Mouse (Mus musculus) hindbrain, embryonic 14.5 days (tissue): ENCODE data around the gene H2afx. TPM values are rescaled to one million over a fixed set of nuclear protein-coding genes. Genes with fewer than 3 reads are reported as not detected.
"Not testable (repeated sequence)": the region's sequence is repeated elsewhere in the genome, so short reads cannot be mapped to it uniquely, and the experiment has no call there.

Source experiments
- ATAC-seq: fragments of 200-750 bp; cut with Nextera tagmentation; 2 replicates; pipeline ENCODE4 v1.8.0; 2017; ENCODE audit warnings: moderate number of reproducible peaks, mild to moderate bottlenecking, moderate TSS enrichment, moderate library complexity; ENCODE audit not compliant: low FRiP score
- DNase-seq: peaks from one replicate; pipeline ENCODE4 v3.0.0-alpha.2; 2015; ENCODE audit warnings: low spot score
- H3K27ac ChIP-seq: fragments of 300-500 bp; sonication (generic); 2 replicates; pipeline ENCODE4 v1.5.1; 2014; ENCODE audit warnings: mild to moderate bottlenecking, moderate library complexity
- H3K27me3 ChIP-seq: fragments of 300-500 bp; sonication (generic); 2 replicates; pipeline ENCODE4 v1.6.1; 2014; ENCODE audit warnings: mild to moderate bottlenecking, low read length, mixed read lengths; ENCODE audit not compliant: control insufficient read depth, insufficient read depth
- H3K36me3 ChIP-seq: fragments of 300-500 bp; sonication (generic); replicated peaks from 2 replicates; pipeline ENCODE4 v1.6.1; 2014; ENCODE audit not compliant: control insufficient read depth, insufficient read depth
- H3K4me1 ChIP-seq: fragments of 300-500 bp; sonication (generic); replicated peaks from 2 replicates; pipeline ENCODE4 v1.6.1; 2014; ENCODE audit warnings: antibody characterized with exemption, low read length, mixed read lengths; ENCODE audit not compliant: control insufficient read depth, insufficient read depth
- H3K4me2 ChIP-seq: fragments of 300-500 bp; sonication (generic); replicated peaks from 2 replicates; pipeline ENCODE4 v1.6.1; 2014; ENCODE audit warnings: mild to moderate bottlenecking, moderate library complexity
- H3K4me3 ChIP-seq: fragments of 300-500 bp; sonication (generic); replicated peaks from 2 replicates; pipeline ENCODE4 v1.5.1; 2014; ENCODE audit warnings: mild to moderate bottlenecking, low read length
- H3K9ac ChIP-seq: fragments of 300-500 bp; sonication (generic); 2 replicates; pipeline ENCODE4 v1.6.1; 2014
- H3K9me3 ChIP-seq: fragments of 300-500 bp; sonication (generic); 2 replicates; pipeline ENCODE4 v1.6.1; 2016; ENCODE audit warnings: low read length; ENCODE audit not compliant: control insufficient read depth
- WGBS: fragments of 180-500 bp; shearing (Covaris S2); extraction: QIAGEN DNeasy Blood & Tissue Kit; methylation state at CpG from one replicate; pipeline ENCODE4 v1.1.7; 2014; 5-methylcytosine and 5-hydroxymethylcytosine counted together
- polyA plus RNA-seq: library from polyadenylated mRNA; unstranded; fragments of >200 nt; fragmentation: Nextera tagmentation; extraction: Ambion mirVana; gene quantifications from 2 replicates; pipeline ENCODE4 v1.2.1, GENCODE M21; 2014

H2afx gene
- polyA plus RNA-seq, 1 experiment from 2014 or later = 107 TPM

- not testable (repeated sequence) for H3K9me3 ChIP-seq, H3K27me3 ChIP-seq, DNase-seq, ATAC-seq
- Histone ChIP-seq H3K27ac (peak overlapping the region; percentile 87), H3K9ac (peak overlapping the region; percentile 86; the same call in 1 of the 2 replicates), H3K4me2 (peak overlapping the region; percentile 86), H3K4me3 (peak overlapping the region; percentile 84), H3K4me1 (peaks cover 19% of the 10 kb centered on the region), H3K36me3 (peaks cover 17% of the 10 kb centered on the region)
- WGBS = 56% methylated on average over 7 of the region's 8 CpGs
These were observed 9.3 kb upstream of the H2afx start for GRCm38 (mm10) chr9:44325032-44325767.

GRCm38 (mm10) chr9:44325768-44326370 lies 8.6 kb upstream of the H2afx start, which contains the start of gene Dpagt1:
TSS of gene Dpagt1 (plus strand) at chr9:44326019.
- H3K9ac ChIP-seq = peak within 1 kb of the TSS; percentile 86
- ATAC-seq (0 out of 2 replicates have a peak, but pooled peaks have one; percentile 22), DNase-seq (no peak)
- peak within 1 kb of the TSS; percentile 87 for H3K27ac ChIP-seq
- H3K4me1 ChIP-seq = peaks cover 13% of the 10 kb centered on the region
- H3K4me2 ChIP-seq = peak within 1 kb of the TSS; percentile 86
- H3K4me3 ChIP-seq = peak within 1 kb of the TSS; percentile 84
- WGBS = 4% methylated on average over 12 of the region's 12 CpGs
- no peaks in the 10 kb centered on the region for H3K27me3 ChIP-seq
- peaks cover 23% of the 10 kb centered on the region for H3K36me3 ChIP-seq
- H3K9me3 ChIP-seq = no peaks in the 10 kb centered on the region

- Histone ChIP-seq H3K36me3 (peaks cover 30% of the 10 kb centered on the region), H3K27ac (peak overlapping the region; percentile 87), H3K27me3 (no peaks in the 10 kb centered on the region), H3K9me3 (no peaks in the 10 kb centered on the region), H3K4me3 (peak overlapping the region; percentile 84), H3K4me2 (peak overlapping the region; percentile 86), H3K9ac (peak overlapping the region; percentile 86), H3K4me1 (peaks cover 10% of the 10 kb centered on the region)
- peak; percentile 85 for DNase-seq
- under 1% methylated on average over 38 of the region's 38 CpGs for WGBS
- peak; percentile 93 for ATAC-seq
These were observed 8.0 kb upstream of the H2afx start for GRCm38 (mm10) chr9:44326371-44327063.

- H3K4me2 ChIP-seq = peak overlapping the region; percentile 86
- DNase-seq = no peak
- 2% methylated on average over 22 of the region's 22 CpGs for WGBS
These were observed 7.3 kb upstream of the H2afx start for GRCm38 (mm10) chr9:44327064-44327711.

GRCm38 (mm10) chr9:44327926-44328325 lies 6.6 kb upstream of the H2afx start:
- H3K27me3 ChIP-seq = no peaks in the 10 kb centered on the region
- ATAC-seq (no peak), DNase-seq (no peak)
- H3K36me3 ChIP-seq = peaks cover 44% of the 10 kb centered on the region
- peaks cover 10% of the 10 kb centered on the region for H3K4me1 ChIP-seq
- peak overlapping the region; percentile 86 for H3K4me2 ChIP-seq
- H3K9me3 ChIP-seq = no peaks in the 10 kb centered on the region
- peak overlapping the region; percentile 86 for H3K9ac ChIP-seq
- no peak overlapping the region for H3K27ac ChIP-seq
- WGBS = 88% methylated on average over 5 of the region's 5 CpGs
- peak overlapping the region; percentile 84 for H3K4me3 ChIP-seq

More at GRCm38 (mm10) chr9:44327064-44327711, 7.3 kb upstream of the H2afx start:
- H3K27me3 ChIP-seq = no peaks in the 10 kb centered on the region
- peak overlapping the region; percentile 87 for H3K27ac ChIP-seq
- peak overlapping the region; percentile 86 for H3K9ac ChIP-seq
- H3K36me3 ChIP-seq = peaks cover 37% of the 10 kb centered on the region
- no peaks in the 10 kb centered on the region for H3K9me3 ChIP-seq
- peak overlapping the region; percentile 84 for H3K4me3 ChIP-seq
- peaks cover 10% of the 10 kb centered on the region for H3K4me1 ChIP-seq
- peak; percentile 28 for ATAC-seq

DNA sequence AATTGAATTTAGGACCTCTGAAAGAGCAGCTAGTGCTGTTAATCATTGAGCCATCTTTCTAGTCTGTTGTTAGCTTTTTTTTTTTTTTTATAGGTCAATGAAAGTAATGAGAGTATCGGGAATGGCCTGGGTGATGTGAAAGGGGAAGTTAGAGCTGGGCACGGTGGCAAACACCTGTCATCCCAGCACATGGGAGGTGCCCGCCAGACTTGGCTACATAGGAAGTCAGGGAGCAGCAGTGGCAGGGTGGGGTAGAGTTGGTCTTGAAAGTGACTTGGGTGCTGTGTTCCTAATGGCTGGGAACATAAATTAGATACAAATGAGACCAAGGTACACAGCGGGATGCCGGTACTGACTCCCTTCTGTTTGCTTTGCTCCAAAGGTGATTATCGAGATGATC lies 3.8 kb upstream of the H2afx start:
- 95% methylated on average over 6 of the region's 6 CpGs for WGBS
- Histone ChIP-seq H3K4me3 (no peak overlapping the region), H3K9me3 (no peaks in the 10 kb centered on the region), H3K27me3 (no peaks in the 10 kb centered on the region), H3K9ac (no peak overlapping the region), H3K4me1 (peaks cover 10% of the 10 kb centered on the region), H3K27ac (no peak overlapping the region), H3K4me2 (no peak overlapping the region), H3K36me3 (peaks cover 52% of the 10 kb centered on the region)
- DNase-seq (no peak), ATAC-seq (no peak)

DNA sequence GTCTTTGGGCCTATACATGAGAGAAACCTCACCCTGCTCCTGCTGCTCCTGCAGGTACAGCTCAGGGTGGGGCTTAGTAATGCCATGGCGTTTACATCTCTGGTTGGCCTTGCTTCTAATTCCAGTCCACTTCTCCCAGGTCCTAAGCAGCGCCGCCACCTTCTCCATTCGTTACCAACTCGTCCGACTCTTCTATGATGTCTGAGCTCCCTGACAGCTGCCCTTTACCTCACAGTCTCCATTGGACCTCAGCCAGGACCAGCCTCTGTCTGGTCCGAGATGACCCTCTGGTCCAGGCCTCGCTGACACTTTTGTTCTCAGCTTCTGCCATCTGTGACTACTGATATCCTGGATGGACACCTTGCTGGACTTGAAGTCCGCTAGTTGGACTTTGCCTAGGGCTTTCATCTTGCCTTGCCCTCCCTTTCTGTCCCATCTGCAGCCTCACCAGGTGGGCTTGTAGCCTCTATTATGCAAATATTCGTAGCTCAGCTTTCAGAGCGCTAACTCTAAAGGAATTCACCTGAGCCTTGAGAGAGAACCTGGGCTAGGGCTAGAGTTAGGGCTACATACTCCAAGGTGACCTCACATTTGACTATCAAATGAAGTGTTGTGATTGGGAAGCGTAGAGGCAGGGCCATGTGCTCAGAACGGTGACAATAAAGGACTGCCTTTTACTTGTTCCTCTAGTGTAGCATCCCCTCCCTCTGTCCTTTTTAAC lies 1.4 kb upstream of the H2afx start:
- Histone ChIP-seq H3K27ac (no peak overlapping the region), H3K4me2 (no peak overlapping the region), H3K9ac (no peak overlapping the region), H3K36me3 (peaks cover 52% of the 10 kb centered on the region), H3K9me3 (no peaks in the 10 kb centered on the region), H3K27me3 (no peaks in the 10 kb centered on the region), H3K4me3 (no peak overlapping the region), H3K4me1 (peaks cover 14% of the 10 kb centered on the region)
- 95% methylated on average over 13 of the region's 13 CpGs for WGBS
- ATAC-seq (no peak), DNase-seq (no peak)

GRCm38 (mm10) chr9:44335331-44336092 lies 1.0 kb downstream of the H2afx start:
- no peaks in the 10 kb centered on the region for H3K27me3 ChIP-seq
- peaks cover 14% of the 10 kb centered on the region for H3K4me1 ChIP-seq
- peaks cover 41% of the 10 kb centered on the region for H3K36me3 ChIP-seq
- H3K27ac ChIP-seq = peak overlapping the region; percentile 92
- H3K9ac ChIP-seq = peak overlapping the region; percentile 93
- ATAC-seq (no peak), DNase-seq (peak; percentile 38)
- WGBS = under 1% methylated on average over 49 of the region's 50 CpGs
- H3K4me2 ChIP-seq = peak overlapping the region; percentile 96
- peak overlapping the region; percentile 81 for H3K4me3 ChIP-seq
- H3K9me3 ChIP-seq = no peaks in the 10 kb centered on the region
